Mouse (Mus musculus) brown adipose tissue, adult 24 weeks (tissue): Measurements from ENCODE around the gene Gm6408. TPM values are rescaled to one million over a fixed set of nuclear protein-coding genes. Genes with fewer than 3 reads are reported as not detected.
"Not testable (repeated sequence)": the region's sequence is repeated elsewhere in the genome, so short reads cannot be mapped to it uniquely, and the experiment has no call there.

Experiments
- H3K27ac ChIP-seq: fragments of 200-500 bp; replicated peaks from 2 replicates; pipeline ENCODE4 v1.5.1; 2012; ENCODE audit warnings: low read depth, mild to moderate bottlenecking, low read length
- H3K4me1 ChIP-seq: fragments of 200-500 bp; 2 replicates; pipeline ENCODE4 v1.6.1; 2012; ENCODE audit warnings: low read length, mixed read lengths; ENCODE audit not compliant: control insufficient read depth, insufficient read depth, insufficient read length
- H3K4me3 ChIP-seq: fragments of 200-500 bp; 2 replicates; pipeline ENCODE4 v1.5.1; 2012; ENCODE audit warnings: low read depth, mild to moderate bottlenecking, low read length, moderate library complexity; ENCODE audit not compliant: insufficient read depth
- polyA plus RNA-seq: library from polyadenylated mRNA; stranded (reverse); fragments of >200 nt; gene quantifications from 2 replicates; pipeline ENCODE4 v1.2.4, GENCODE M21; 2012; ENCODE audit not compliant: missing spikeins, insufficient read depth, insufficient read length

Gm6408 gene
- polyA plus RNA-seq, 1 experiment, result not detected

DNA sequence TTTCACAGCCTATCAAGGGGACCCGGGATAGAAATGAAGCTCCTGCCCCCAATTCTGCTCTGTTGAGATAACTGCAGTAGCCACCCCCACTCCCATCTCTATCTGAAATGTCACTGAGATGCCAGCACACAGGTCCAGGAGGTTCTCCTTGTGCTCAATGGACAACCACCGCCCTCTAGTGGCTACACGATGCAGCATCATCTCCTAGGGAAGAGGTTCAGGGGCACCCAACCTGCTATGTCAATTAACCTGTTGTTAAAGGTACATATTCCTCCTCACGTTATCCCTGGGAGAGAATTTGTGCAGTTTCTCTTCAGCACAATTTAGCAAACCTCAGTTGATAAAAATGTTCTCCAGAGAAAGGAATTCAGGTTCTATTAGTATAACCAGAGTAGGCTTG, 2.2 kb upstream of the Gm6408 start:
- H3K27ac ChIP-seq, result not testable (repeated sequence)

DNA sequence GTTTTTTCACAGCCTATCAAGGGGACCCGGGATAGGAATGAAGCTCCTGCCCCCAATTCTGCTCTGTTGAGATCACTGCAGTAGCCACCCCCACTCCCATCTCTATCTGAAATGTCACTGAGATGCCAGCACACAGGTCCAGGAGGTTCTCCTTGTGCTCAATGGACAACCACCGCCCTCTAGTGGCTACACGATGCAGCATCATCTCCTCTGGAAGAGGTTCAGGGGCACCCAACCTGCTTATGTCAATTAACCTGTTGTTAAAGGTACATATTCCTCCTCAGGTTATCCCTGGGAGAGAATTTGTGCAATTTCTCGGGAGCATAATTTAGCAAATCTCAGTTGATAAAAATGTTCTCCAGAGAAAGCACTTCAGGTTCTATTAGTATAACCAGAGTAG, 7.2 kb downstream of the Gm6408 start:
- H3K4me3 ChIP-seq, H3K4me1 ChIP-seq: not testable (repeated sequence)

More for the DNA sequence above, 2.2 kb upstream of the Gm6408 start:
- H3K4me3 ChIP-seq, H3K4me1 ChIP-seq: not testable (repeated sequence)

DNA sequence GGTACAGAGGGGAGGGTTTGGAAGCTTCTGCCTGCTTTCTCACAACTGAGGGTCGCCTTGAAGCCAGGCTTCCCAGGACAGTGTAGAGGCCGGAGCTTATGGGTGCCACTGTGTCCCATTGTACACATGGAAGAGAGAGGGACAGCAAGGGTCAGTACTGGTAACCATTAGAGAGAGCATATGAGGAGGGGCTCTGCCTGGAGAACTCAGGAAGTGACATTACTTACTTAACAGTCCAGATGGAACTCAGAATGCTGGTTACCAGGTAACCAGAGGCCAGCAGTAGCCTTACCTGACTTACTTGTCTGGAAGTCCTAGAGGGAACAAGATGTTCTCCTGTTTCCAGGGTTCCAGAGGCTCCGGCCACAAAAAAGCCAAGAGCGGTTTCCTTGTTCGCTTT, 9.3 kb downstream of the Gm6408 start, which contains the start of gene Gm6370:
TSS of gene Gm6370 (plus strand) at position 301 of the 400 bp plus-strand sequence.
- H3K27ac ChIP-seq, H3K4me1 ChIP-seq, H3K4me3 ChIP-seq: not testable (repeated sequence)

More for the DNA sequence above, 7.2 kb downstream of the Gm6408 start:
- H3K27ac ChIP-seq, result not testable (repeated sequence)

DNA sequence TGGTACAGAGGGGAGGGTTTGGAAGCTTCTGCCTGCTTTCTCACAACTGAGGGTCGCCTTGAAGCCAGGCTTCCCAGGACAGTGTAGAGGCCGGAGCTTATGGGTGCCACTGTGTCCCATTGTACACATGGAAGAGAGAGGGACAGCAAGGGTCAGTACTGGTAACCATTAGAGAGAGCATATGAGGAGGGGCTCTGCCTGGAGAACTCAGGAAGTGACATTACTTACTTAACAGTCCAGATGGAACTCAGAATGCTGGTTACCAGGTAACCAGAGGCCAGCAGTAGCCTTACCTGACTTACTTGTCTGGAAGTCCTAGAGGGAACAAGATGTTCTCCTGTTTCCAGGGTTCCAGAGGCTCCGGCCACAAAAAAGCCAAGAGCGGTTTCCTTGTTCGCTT, 20.3 kb downstream of the Gm6408 start, which contains the start of gene 4930449I24Rik:
TSS of gene 4930449I24Rik (plus strand) at position 301 of the 400 bp plus-strand sequence.
- not testable (repeated sequence) for H3K27ac ChIP-seq, H3K4me3 ChIP-seq, H3K4me1 ChIP-seq

DNA sequence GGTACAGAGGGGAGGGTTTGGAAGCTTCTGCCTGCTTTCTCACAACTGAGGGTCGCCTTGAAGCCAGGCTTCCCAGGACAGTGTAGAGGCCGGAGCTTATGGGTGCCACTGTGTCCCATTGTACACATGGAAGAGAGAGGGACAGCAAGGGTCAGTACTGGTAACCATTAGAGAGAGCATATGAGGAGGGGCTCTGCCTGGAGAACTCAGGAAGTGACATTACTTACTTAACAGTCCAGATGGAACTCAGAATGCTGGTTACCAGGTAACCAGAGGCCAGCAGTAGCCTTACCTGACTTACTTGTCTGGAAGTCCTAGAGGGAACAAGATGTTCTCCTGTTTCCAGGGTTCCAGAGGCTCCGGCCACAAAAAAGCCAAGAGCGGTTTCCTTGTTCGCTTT, 32.1 kb downstream of the Gm6408 start, which contains the start of gene Gm3402:
TSS of gene Gm3402 (plus strand) at position 301 of the 400 bp plus-strand sequence.
- H3K27ac ChIP-seq, H3K4me1 ChIP-seq, H3K4me3 ChIP-seq: not testable (repeated sequence)

DNA sequence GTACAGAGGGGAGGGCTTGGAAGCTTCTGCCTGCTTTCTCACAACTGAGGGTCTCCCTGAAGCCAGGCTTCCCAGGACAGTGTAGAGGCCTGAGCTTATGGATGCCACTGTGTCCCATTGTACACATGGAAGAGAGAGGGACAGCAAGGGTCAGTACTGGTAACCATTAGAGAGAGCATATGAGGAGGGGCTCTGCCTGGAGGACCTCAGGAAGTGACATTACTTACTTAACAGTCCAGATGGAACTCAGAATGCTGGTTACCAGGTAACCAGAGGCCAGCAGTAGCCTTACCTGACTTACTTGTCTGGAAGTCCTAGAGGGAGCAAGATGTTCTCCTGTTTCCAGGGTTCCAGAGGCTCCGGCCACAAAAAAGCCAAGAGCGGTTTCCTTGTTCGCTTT, 43.7 kb downstream of the Gm6408 start, which contains the start of gene Gm3404:
TSS of gene Gm3404 (plus strand) at position 301 of the 400 bp plus-strand sequence.
- H3K4me3 ChIP-seq, H3K4me1 ChIP-seq, H3K27ac ChIP-seq: not testable (repeated sequence)

Other genes with a start within 250 kb of the Gm6408 start
- gene Wasf3, start 97.0 kb upstream of the Gm6408 start, polyA plus RNA-seq, result 0.42 and 0.83 TPM in 2 replicates
- not detected in 2 replicates for gene Gm6370, start 9.4 kb downstream of the Gm6408 start, polyA plus RNA-seq
- gene 4930449I24Rik, start 20.4 kb downstream of the Gm6408 start, polyA plus RNA-seq, result not detected in 2 replicates
- gene Gm3402, start 32.2 kb downstream of the Gm6408 start, polyA plus RNA-seq, result not detected in 2 replicates
- not detected in 2 replicates for gene Gm3404, start 43.8 kb downstream of the Gm6408 start, polyA plus RNA-seq
- gene Gm3409, start 55.7 kb downstream of the Gm6408 start, polyA plus RNA-seq, result not detected in 2 replicates
- gene Gm3415, start 74.2 kb downstream of the Gm6408 start, polyA plus RNA-seq, result not detected in 2 replicates
- gene Gpr12, start 103.3 kb downstream of the Gm6408 start, polyA plus RNA-seq, result not detected in 2 replicates